Mouse (Mus musculus) adrenal gland, postnatal 10 days (tissue): ENCODE measurements around the gene Gfi1. TPM values are rescaled to one million over a fixed set of nuclear protein-coding genes. Genes with fewer than 3 reads are reported as not detected.

Experiments
- DNase-seq: peaks from one replicate; pipeline ENCODE4 v3.0.0; 2021; ENCODE audit warnings: mixed read lengths
- long read RNA-seq, 2 experiments: library from polyadenylated mRNA; stranded (forward); transcript quantifications; one replicate each; pipeline ENCODE4 v2.0.0; 2021
- total RNA-seq, 2 experiments: library from RNA; stranded (reverse); gene quantifications; 2 replicates each; pipeline ENCODE4 v1.2.3; 2021

Gene Gfi1
- total RNA-seq: under 1 TPM; 0.42 to 0.45 TPM
- long read RNA-seq, experiment 1, partial matches to known transcripts: 0 of 1 reads
- long read RNA-seq, experiment 1, other reads (novel, unspliced or antisense): 1 of 1 reads
- long read RNA-seq, experiment 2: 0 reads

- peak; percentile 18 for DNase-seq
Observed at GRCm38 (mm10) chr5:107725435-107726261, at the start of gene Gfi1. Gene Gfi1 (minus strand): TSS chr5:107726036.

GRCm38 (mm10) chr5:107772049-107772448, 46.2 kb upstream of the Gfi1 start:
- no peak for DNase-seq

GRCm38 (mm10) chr5:107768224-107768623, 42.4 kb upstream of the Gfi1 start:
- no peak for DNase-seq

- DNase-seq: no peak
Observed at GRCm38 (mm10) chr5:107765946-107766345, 40.1 kb upstream of the Gfi1 start.

GRCm38 (mm10) chr5:107764486-107764885, 38.6 kb upstream of the Gfi1 start:
- no peak for DNase-seq

- DNase-seq: no peak
Observed at GRCm38 (mm10) chr5:107763674-107764073, 37.8 kb upstream of the Gfi1 start.

- no peak for DNase-seq
Observed at GRCm38 (mm10) chr5:107759121-107759520, 33.3 kb upstream of the Gfi1 start.

GRCm38 (mm10) chr5:107756072-107756471, 30.2 kb upstream of the Gfi1 start:
- no peak for DNase-seq

- DNase-seq: no peak
Observed at GRCm38 (mm10) chr5:107754740-107755139, 28.9 kb upstream of the Gfi1 start.

GRCm38 (mm10) chr5:107753656-107754055, 27.8 kb upstream of the Gfi1 start:
- no peak for DNase-seq

GRCm38 (mm10) chr5:107749229-107749916, 23.5 kb upstream of the Gfi1 start:
- peak; percentile 48 for DNase-seq

- DNase-seq: no peak
Observed at GRCm38 (mm10) chr5:107739023-107739422, 13.2 kb upstream of the Gfi1 start.

GRCm38 (mm10) chr5:107738296-107738695, 12.5 kb upstream of the Gfi1 start:
- no peak for DNase-seq

- DNase-seq: no peak
Observed at GRCm38 (mm10) chr5:107736171-107736570, 10.3 kb upstream of the Gfi1 start.

GRCm38 (mm10) chr5:107731844-107732243, 6.0 kb upstream of the Gfi1 start:
- DNase-seq: no peak

GRCm38 (mm10) chr5:107731408-107731807, 5.6 kb upstream of the Gfi1 start:
- no peak for DNase-seq

GRCm38 (mm10) chr5:107727007-107727402, 1.2 kb upstream of the Gfi1 start:
- no peak for DNase-seq

- peak; percentile 20 for DNase-seq
Observed at GRCm38 (mm10) chr5:107726281-107727006, 608 bp upstream of the Gfi1 start.

- DNase-seq: peak; percentile 20
Observed at GRCm38 (mm10) chr5:107724661-107725434, 988 bp downstream of the Gfi1 start.

GRCm38 (mm10) chr5:107723541-107724511, 2.0 kb downstream of the Gfi1 start:
- no peak for DNase-seq
